Mouse (Mus musculus): ENCODE data around the gene Ablim1. TPM values are rescaled to one million over a fixed set of nuclear protein-coding genes. Genes with fewer than 3 reads are reported as not detected.

The Ablim1 gene
- 44.4 and 52.8 TPM in 2 replicates for polyA plus RNA-seq (2014; fragmentation: Nextera tagmentation; extraction: Ambion mirVana)

- Histone ChIP-seq H3K27ac (replicated peaks; ENCODE audit: low read depth, low read length) (peak within 1 kb of the TSS; percentile 89), H3K4me1 (ENCODE audit: control insufficient read depth, insufficient read depth, low read length) (peaks cover 19% of the 10 kb centered on the region; the same call in 1 of the 2 replicates), H3K9me3 (ENCODE audit: control insufficient read depth, low read length) (no peaks in the 10 kb centered on the region), H3K27me3 (ENCODE audit: control insufficient read depth, insufficient read depth, low read length) (no peaks in the 10 kb centered on the region), H3K9ac (replicated peaks; ENCODE audit: low read length) (peak within 1 kb of the TSS; percentile 77), H3K4me3 (replicated peaks; ENCODE audit: low read depth, low read length) (peak within 1 kb of the TSS; percentile 58), H3K4me2 (ENCODE audit: low read length) (peak within 1 kb of the TSS; percentile 92), H3K36me3 (ENCODE audit: control insufficient read depth, insufficient read depth, low read length) (no peaks in the 10 kb centered on the region)
- 1% methylated on average over 52 of the region's 52 CpGs for WGBS
- ATAC-seq (ENCODE audit: low FRiP score, low TSS enrichment) (peak; percentile 48), DNase-seq (peak; percentile 78)
Observed at GRCm38 (mm10) chr19:57314346-57315012, at the start of gene Ablim1. Gene Ablim1, minus strand, starts transcription at chr19:57314919.

GRCm38 (mm10) chr19:57363538-57363937 is 48.8 kb upstream of the Ablim1 start:
- DNase-seq = no peak
- H3K9ac ChIP-seq (replicated peaks; ENCODE audit: low read length) = no peak overlapping the region
- no peak for ATAC-seq (ENCODE audit: low FRiP score, low TSS enrichment)
- H3K27ac ChIP-seq (replicated peaks; ENCODE audit: low read depth, low read length) = no peak overlapping the region
- H3K36me3 ChIP-seq (ENCODE audit: control insufficient read depth, insufficient read depth, low read length) = no peaks in the 10 kb centered on the region
- no peak overlapping the region for H3K4me3 ChIP-seq (replicated peaks; ENCODE audit: low read depth, low read length)
- no peaks in the 10 kb centered on the region for H3K9me3 ChIP-seq (ENCODE audit: control insufficient read depth, low read length)
- no peaks in the 10 kb centered on the region for H3K27me3 ChIP-seq (ENCODE audit: control insufficient read depth, insufficient read depth, low read length)
- peaks cover 44% of the 10 kb centered on the region for H3K4me1 ChIP-seq (ENCODE audit: control insufficient read depth, insufficient read depth, low read length)
- peak overlapping the region; percentile 70 for H3K4me2 ChIP-seq (ENCODE audit: low read length)
- 93% methylated on average over 7 of the region's 7 CpGs for WGBS

GRCm38 (mm10) chr19:57363076-57363475 is 48.4 kb upstream of the Ablim1 start:
- Histone ChIP-seq H3K27me3 (ENCODE audit: control insufficient read depth, insufficient read depth, low read length) (no peaks in the 10 kb centered on the region), H3K9ac (replicated peaks; ENCODE audit: low read length) (no peak overlapping the region), H3K9me3 (ENCODE audit: control insufficient read depth, low read length) (no peaks in the 10 kb centered on the region), H3K4me1 (ENCODE audit: control insufficient read depth, insufficient read depth, low read length) (peaks cover 44% of the 10 kb centered on the region), H3K27ac (replicated peaks; ENCODE audit: low read depth, low read length) (no peak overlapping the region), H3K36me3 (ENCODE audit: control insufficient read depth, insufficient read depth, low read length) (no peaks in the 10 kb centered on the region), H3K4me2 (ENCODE audit: low read length) (peak overlapping the region; percentile 70), H3K4me3 (replicated peaks; ENCODE audit: low read depth, low read length) (peak overlapping the region; percentile 24)
- no peak for DNase-seq
- 43% methylated on average over 7 of the region's 7 CpGs for WGBS
- no peak for ATAC-seq (ENCODE audit: low FRiP score, low TSS enrichment)

GRCm38 (mm10) chr19:57362586-57362985 is 47.9 kb upstream of the Ablim1 start:
- Histone ChIP-seq H3K4me2 (ENCODE audit: low read length) (peak overlapping the region; percentile 70), H3K27ac (replicated peaks; ENCODE audit: low read depth, low read length) (no peak overlapping the region), H3K4me3 (replicated peaks; ENCODE audit: low read depth, low read length) (peak overlapping the region; percentile 24), H3K9ac (replicated peaks; ENCODE audit: low read length) (no peak overlapping the region), H3K4me1 (ENCODE audit: control insufficient read depth, insufficient read depth, low read length) (peaks cover 44% of the 10 kb centered on the region), H3K36me3 (ENCODE audit: control insufficient read depth, insufficient read depth, low read length) (no peaks in the 10 kb centered on the region), H3K27me3 (ENCODE audit: control insufficient read depth, insufficient read depth, low read length) (no peaks in the 10 kb centered on the region), H3K9me3 (ENCODE audit: control insufficient read depth, low read length) (no peaks in the 10 kb centered on the region)
- ATAC-seq (ENCODE audit: low FRiP score, low TSS enrichment) = no peak
- DNase-seq = no peak
- 51% methylated on average over 5 of the region's 5 CpGs for WGBS

GRCm38 (mm10) chr19:57361939-57362307 is 47.2 kb upstream of the Ablim1 start:
- peak overlapping the region; percentile 70 for H3K4me2 ChIP-seq (ENCODE audit: low read length)
- H3K9ac ChIP-seq (replicated peaks; ENCODE audit: low read length) = peak overlapping the region; percentile 99
- peak overlapping the region; percentile 97; the same call in 1 of the 2 replicates for H3K27ac ChIP-seq (replicated peaks; ENCODE audit: low read depth, low read length)
- H3K9me3 ChIP-seq (ENCODE audit: control insufficient read depth, low read length) = no peaks in the 10 kb centered on the region
- 8% methylated on average over 3 of the region's 3 CpGs for WGBS
- peaks cover 39% of the 10 kb centered on the region for H3K4me1 ChIP-seq (ENCODE audit: control insufficient read depth, insufficient read depth, low read length)
- H3K36me3 ChIP-seq (ENCODE audit: control insufficient read depth, insufficient read depth, low read length) = no peaks in the 10 kb centered on the region
- peak overlapping the region; percentile 98 for H3K4me3 ChIP-seq (replicated peaks; ENCODE audit: low read depth, low read length)
- DNase-seq = no peak
- H3K27me3 ChIP-seq (ENCODE audit: control insufficient read depth, insufficient read depth, low read length) = no peaks in the 10 kb centered on the region
- no peak for ATAC-seq (ENCODE audit: low FRiP score, low TSS enrichment)

- Histone ChIP-seq H3K27ac (replicated peaks; ENCODE audit: low read depth, low read length) (peak overlapping the region; percentile 97), H3K4me1 (ENCODE audit: control insufficient read depth, insufficient read depth, low read length) (peaks cover 33% of the 10 kb centered on the region), H3K4me2 (ENCODE audit: low read length) (peak overlapping the region; percentile 70), H3K27me3 (ENCODE audit: control insufficient read depth, insufficient read depth, low read length) (no peaks in the 10 kb centered on the region), H3K9me3 (ENCODE audit: control insufficient read depth, low read length) (no peaks in the 10 kb centered on the region), H3K4me3 (replicated peaks; ENCODE audit: low read depth, low read length) (peak overlapping the region; percentile 98), H3K9ac (replicated peaks; ENCODE audit: low read length) (peak overlapping the region; percentile 99), H3K36me3 (ENCODE audit: control insufficient read depth, insufficient read depth, low read length) (no peaks in the 10 kb centered on the region)
- ATAC-seq (ENCODE audit: low FRiP score, low TSS enrichment) (peak; percentile 76), DNase-seq (peak; percentile 74)
- WGBS = under 1% methylated on average over 77 of the region's 78 CpGs
Observed at GRCm38 (mm10) chr19:57361131-57361938, 46.6 kb upstream of the Ablim1 start.

- 2% methylated on average over 70 of the region's 70 CpGs for WGBS
- ATAC-seq (ENCODE audit: low FRiP score, low TSS enrichment) (peak; percentile 92), DNase-seq (peak; percentile 97)
- peak within 1 kb of the TSS; percentile 97 for H3K27ac ChIP-seq (replicated peaks; ENCODE audit: low read depth, low read length)
- H3K4me2 ChIP-seq (ENCODE audit: low read length) = peak within 1 kb of the TSS; percentile 70
- H3K36me3 ChIP-seq (ENCODE audit: control insufficient read depth, insufficient read depth, low read length) = no peaks in the 10 kb centered on the region
- peak within 1 kb of the TSS; percentile 98 for H3K4me3 ChIP-seq (replicated peaks; ENCODE audit: low read depth, low read length)
- H3K27me3 ChIP-seq (ENCODE audit: control insufficient read depth, insufficient read depth, low read length) = no peaks in the 10 kb centered on the region
- H3K9ac ChIP-seq (replicated peaks; ENCODE audit: low read length) = peak within 1 kb of the TSS; percentile 99
- H3K4me1 ChIP-seq (ENCODE audit: control insufficient read depth, insufficient read depth, low read length) = peaks cover 27% of the 10 kb centered on the region
- H3K9me3 ChIP-seq (ENCODE audit: control insufficient read depth, low read length) = no peaks in the 10 kb centered on the region
Observed at GRCm38 (mm10) chr19:57360341-57361130, 45.8 kb upstream of the Ablim1 start, which contains the start of gene Fam160b1. Gene Fam160b1, plus strand, starts transcription at chr19:57360680.

GRCm38 (mm10) chr19:57359701-57360326 is 45.1 kb upstream of the Ablim1 start:
- H3K27ac ChIP-seq (replicated peaks; ENCODE audit: low read depth, low read length) = peak overlapping the region; percentile 97; the same call in 1 of the 2 replicates
- H3K27me3 ChIP-seq (ENCODE audit: control insufficient read depth, insufficient read depth, low read length) = no peaks in the 10 kb centered on the region
- peak overlapping the region; percentile 70 for H3K4me2 ChIP-seq (ENCODE audit: low read length)
- no peaks in the 10 kb centered on the region for H3K9me3 ChIP-seq (ENCODE audit: control insufficient read depth, low read length)
- WGBS = 44% methylated on average over 10 of the region's 10 CpGs
- peak; percentile 55 for DNase-seq
- peak overlapping the region; percentile 98 for H3K4me3 ChIP-seq (replicated peaks; ENCODE audit: low read depth, low read length)
- H3K36me3 ChIP-seq (ENCODE audit: control insufficient read depth, insufficient read depth, low read length) = no peaks in the 10 kb centered on the region
- peak overlapping the region; percentile 99; the same call in 1 of the 2 replicates for H3K9ac ChIP-seq (replicated peaks; ENCODE audit: low read length)
- no peak for ATAC-seq (ENCODE audit: low FRiP score, low TSS enrichment)
- peaks cover 28% of the 10 kb centered on the region for H3K4me1 ChIP-seq (ENCODE audit: control insufficient read depth, insufficient read depth, low read length)
